In genomic region chr4:56207726-56208125, GRCm38 (mm10) we compare ENCODE assay signal across 25 mouse cellular contexts.
"Had no signal": no experiment of that assay in that cellular context is flagged by ENCODE, and none has a peak within 500 bp of the region (broad histone marks: within the 10 kb centered on the region; RNA-seq: fewer than 3 reads in every experiment).

No protein-coding gene starts in this region.

- H3K27me3 ChIP-seq: limb, embryonic 12.5 days; limb, embryonic 15.5 days; neural tube, embryonic 12.5 days; neural tube, embryonic 15.5 days; stomach, embryonic 15.5 days had no signal

- H3K4me3 ChIP-seq: left cerebral cortex, adult 2 months; limb, embryonic 12.5 days; limb, embryonic 15.5 days; neural tube, embryonic 12.5 days; neural tube, embryonic 15.5 days; stomach, embryonic 15.5 days had no signal

- H3K9ac ChIP-seq: limb, embryonic 12.5 days; limb, embryonic 15.5 days; liver, embryonic 14.5 days; liver, postnatal 0 days; lung, embryonic 14.5 days; neural tube, embryonic 12.5 days; neural tube, embryonic 15.5 days; stomach, embryonic 15.5 days had no signal

- H3K36me3 ChIP-seq: limb, embryonic 12.5 days; limb, embryonic 15.5 days; neural tube, embryonic 12.5 days; neural tube, embryonic 15.5 days; stomach, embryonic 15.5 days had no signal

- H3K27ac ChIP-seq: left cerebral cortex, adult 2 months; limb, embryonic 12.5 days; limb, embryonic 15.5 days; liver, embryonic 14.5 days; neural tube, embryonic 12.5 days; neural tube, embryonic 15.5 days; stomach, embryonic 15.5 days had no signal

- DNase-seq: kidney, adult 11 months; kidney, adult 9 months; kidney, postnatal 10 days; kidney, postnatal 36 days; layer of hippocampus, postnatal 36 days; left cerebral cortex, postnatal 4 days; liver, postnatal 0 days; lung, embryonic 14.5 days; lung, postnatal 4 days; midbrain, embryonic 14.5 days; right cerebral cortex, adult 18-20 months; right cerebral cortex, postnatal 14 days; right cerebral cortex, postnatal 4 days; spleen, adult 18-20 months; thymus, postnatal 36 days had no signal

- H3K4me1 ChIP-seq: neural tube, embryonic 12.5 days; neural tube, embryonic 15.5 days; stomach, embryonic 15.5 days had no signal

- H3K4me2 ChIP-seq: limb, embryonic 12.5 days; limb, embryonic 15.5 days; liver, embryonic 11.5 days; lung, embryonic 14.5 days; midbrain, embryonic 11.5 days; neural tube, embryonic 12.5 days; neural tube, embryonic 15.5 days; stomach, embryonic 15.5 days had no signal

- ATAC-seq: liver, postnatal 0 days; lung, postnatal 0 days had no signal

- H3K9me3 ChIP-seq: limb, embryonic 15.5 days; neural tube, embryonic 12.5 days; neural tube, embryonic 15.5 days; stomach, embryonic 15.5 days had no signal
